Mouse (Mus musculus) adrenal gland, postnatal 25 days (tissue): Measurements from ENCODE around the gene Mfsd14a. TPM values are rescaled to one million over a fixed set of nuclear protein-coding genes. Genes with fewer than 3 reads are reported as not detected.

Experiments used
- DNase-seq: peaks from one replicate; pipeline ENCODE4 v3.0.0; 2021; ENCODE audit warnings: mixed read lengths
- total RNA-seq: library from RNA; stranded (reverse); gene quantifications from 2 replicates; pipeline ENCODE4 v1.2.3, GENCODE M21; 2021

The Mfsd14a gene
- total RNA-seq, 1 experiment from 2014 or later = 68.2 TPM

DNA sequence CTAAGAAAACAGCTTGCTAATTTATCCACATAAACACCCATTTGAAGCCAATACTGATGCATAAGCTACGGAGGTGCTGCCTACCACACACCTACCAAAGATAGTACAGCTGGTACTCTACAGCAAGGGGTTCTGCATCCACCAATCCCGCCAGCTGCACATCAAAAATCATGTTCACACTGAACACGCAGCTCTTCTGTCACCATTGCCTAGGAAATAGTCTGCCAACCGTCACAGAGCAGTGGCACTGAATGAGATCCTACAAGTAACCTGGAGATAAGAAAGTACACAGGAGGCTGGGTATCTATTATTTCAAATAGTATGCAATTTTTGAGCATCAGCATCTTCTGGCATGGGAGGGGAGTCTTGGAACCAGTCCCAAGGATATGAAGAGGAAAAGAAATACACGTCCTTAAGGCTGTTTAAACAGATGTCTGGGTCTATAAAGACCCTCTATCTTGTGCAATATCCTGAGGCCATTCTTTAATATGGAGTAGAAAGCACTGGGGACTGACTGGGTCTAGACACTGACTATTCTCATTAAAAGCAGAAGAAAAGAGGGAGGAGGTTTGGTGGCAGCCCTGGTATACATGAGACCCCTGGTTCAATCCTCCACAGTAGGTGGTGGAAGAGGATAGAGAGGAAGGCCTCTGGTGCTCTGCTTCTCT, 9.1 kb downstream of the Mfsd14a start:
- no peak for DNase-seq

DNA sequence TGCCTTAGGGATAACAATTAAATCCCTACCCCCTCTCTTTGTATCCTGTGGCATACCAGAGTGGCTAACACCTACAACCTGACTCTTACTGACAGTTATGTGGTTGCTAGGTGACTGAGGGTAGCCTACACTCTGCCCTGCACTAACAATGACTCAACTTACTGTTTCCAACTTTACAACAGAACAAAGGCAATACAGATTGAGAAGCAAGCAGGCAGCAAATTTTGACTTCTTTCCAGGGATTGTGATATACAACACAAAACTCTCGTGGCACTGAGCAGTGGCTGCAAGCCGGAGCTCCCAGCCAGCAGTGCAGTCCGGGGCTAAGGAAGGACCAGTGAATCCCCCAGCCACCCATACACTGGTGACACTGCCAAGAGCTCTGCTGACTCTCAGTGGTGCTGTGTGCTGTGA, 10.4 kb downstream of the Mfsd14a start:
- DNase-seq = no peak

DNA sequence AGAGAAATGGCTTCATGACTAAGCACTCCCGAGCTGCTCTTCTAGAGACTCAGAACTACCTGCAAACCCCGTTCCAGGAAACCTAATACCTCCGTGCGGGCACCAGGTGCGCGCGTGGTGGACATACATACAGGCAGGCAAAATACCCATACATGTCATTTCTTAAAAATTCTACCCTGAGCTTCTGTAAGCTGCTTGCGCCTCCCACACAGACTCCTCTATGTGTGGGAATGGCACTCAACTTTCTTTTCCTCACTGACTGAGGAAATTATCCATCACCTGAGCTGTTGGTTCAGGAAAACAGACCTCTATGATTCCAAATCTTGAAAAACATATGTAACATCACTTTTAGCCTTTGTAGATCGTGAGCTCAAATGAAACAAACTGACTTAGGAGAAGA, 11.8 kb downstream of the Mfsd14a start:
- no peak for DNase-seq

DNA sequence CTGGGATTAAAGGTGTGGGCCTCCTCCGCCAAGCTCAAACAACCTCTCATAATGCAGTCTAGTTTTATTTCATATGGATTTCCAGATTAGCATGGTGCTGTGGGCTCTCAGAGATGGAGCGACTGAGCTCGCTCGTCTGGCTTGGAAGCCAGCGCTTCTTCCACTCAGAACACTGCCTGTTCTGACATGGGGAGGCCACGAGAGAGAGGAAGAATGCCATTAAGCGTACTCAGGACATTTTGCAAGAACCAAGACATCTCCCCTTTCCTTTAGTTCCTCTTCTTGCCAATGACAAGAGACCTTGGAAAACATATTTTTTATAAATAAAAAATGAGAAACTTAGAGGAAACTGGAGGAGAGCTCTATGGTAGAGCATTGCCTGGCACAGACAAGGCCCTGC, 13.7 kb downstream of the Mfsd14a start:
- DNase-seq = no peak

DNA sequence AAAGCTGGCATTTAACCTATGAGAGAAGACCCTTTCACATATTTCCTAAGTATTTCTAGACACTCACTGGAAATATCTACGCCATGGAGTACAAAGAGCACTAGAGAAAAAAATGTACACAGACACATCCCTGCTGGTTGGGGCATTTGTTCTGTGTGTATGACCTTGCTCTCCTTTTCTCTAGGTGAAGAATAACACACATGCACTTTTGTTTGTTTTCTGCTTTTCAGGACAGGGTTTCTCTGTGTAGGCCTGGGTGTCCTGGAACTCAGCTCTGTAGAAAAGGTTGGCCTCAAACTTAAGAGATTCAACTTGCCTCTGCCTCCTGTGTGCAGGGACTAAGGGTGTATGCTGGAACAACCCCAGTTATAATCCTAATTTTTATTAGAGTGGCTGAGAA, 16.1 kb downstream of the Mfsd14a start:
- DNase-seq = no peak

DNA sequence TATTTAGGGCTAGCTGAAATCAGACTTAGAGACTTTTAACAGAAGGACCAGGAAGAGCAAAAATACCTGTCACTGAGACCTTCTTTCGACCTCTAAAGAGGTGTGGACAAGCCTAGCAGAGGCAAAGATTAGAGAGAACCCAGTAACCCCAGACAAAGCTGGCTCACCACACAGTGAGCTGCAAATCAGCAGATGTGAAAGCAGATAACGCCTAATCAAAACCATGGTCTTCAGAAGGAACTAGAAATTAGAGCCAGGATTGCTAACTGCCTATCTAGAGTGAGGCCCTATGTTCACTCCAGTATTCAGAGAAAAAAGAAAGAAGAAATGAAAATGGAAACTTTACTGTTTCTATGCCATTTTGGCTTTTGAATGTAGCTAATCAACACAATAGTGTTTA, 20.1 kb downstream of the Mfsd14a start:
- DNase-seq = no peak

DNA sequence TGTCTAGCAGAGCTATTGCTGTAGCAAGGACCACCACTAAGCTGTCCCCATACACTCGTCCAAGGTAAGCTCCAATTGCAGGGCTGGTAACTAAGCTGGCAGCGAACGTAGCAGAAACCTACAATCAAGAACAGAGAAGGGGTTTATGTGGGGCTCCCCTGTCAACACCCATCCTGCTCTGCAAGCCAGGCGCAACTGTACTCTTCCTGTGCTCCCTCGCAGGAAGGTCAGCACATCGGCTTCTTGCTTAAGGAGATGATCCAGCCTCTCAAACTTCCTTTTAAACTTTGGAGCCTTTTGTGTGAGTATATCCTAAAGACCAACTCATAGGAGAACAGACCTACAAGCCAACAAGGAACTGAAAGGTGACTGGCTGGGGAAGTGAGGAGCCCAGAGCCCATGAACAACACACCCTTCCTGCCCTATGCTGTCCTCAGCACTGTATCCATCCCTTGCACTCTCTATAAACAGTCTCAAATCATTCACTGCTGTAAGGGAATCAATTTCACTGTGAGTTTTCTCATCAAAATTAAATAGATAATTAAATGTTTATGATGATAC, 20.6 kb downstream of the Mfsd14a start:
- DNase-seq = no peak

DNA sequence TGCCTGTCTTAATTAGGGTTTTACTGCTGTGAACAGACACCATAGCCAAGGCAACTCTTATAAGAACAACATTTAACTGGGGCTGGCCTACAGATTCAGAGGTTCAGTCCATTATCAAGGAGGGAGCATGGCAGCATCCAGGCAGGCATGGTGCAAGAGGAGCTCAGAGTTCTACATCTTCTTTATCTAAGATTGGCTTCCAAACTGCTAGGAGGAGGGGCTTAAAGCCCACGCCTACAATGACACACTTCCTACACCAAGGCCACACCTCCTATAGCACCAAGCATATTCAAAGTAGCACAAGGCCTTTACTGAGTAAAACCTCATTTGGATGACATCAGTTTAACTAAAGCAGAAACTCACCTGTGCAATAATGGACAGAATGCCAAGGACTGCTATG, 22.5 kb downstream of the Mfsd14a start:
- no peak for DNase-seq

DNA sequence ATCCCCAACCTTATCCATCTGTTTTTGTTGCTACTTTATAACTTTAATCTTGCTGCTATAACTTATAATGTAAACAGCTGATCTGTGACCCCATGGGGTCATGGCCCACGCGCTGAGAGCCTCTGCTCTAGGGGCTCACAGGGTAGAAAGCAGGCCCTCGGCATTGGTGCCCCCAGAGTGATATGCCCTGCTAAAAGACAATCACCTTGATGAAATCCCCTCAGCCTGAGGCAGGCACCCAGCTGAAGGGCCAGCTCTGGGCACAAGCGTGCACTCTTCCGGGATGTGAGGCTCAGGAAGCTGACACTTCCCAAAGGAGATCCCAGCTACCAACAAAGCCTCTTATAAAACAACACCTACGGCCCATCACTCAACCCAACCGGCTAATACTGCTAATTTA, 23.9 kb downstream of the Mfsd14a start:
- DNase-seq = no peak

DNA sequence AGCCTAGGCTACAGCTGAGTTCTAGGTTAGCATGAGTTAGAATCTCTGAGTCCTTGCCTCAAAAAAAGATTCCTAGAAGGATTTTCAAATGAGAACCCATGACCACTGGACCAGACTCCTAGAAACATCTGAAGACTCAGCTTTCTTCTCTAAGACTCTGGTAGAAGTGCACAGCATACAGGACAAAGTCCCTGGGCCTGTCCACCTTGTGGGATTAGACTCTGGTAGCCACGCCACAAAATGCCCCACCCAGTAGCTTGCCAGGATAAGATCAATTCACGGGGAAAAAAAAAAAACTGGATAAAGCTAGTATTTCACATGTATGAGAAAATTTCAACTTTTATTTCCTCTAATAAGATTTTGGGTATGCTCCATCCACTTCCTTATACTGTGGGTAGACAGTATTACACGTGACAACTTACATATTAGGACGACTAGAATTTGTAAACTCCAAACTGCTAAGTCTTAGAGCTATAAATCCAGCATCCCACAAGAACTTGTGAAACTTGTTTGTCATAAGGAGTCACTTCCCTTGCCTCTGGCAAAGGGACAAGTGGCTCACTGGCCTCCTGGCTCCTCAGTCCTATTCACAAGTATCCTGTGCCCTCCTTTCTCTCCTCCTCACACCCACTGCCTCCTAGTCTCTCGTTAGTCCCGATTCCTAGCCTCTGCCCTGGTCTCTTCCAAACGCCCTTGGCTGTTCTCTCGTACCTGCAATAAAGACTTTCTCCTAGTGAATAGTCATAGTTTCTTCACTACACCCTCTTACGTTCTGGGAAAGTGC, 24.6 kb downstream of the Mfsd14a start:
- no peak for DNase-seq

DNA sequence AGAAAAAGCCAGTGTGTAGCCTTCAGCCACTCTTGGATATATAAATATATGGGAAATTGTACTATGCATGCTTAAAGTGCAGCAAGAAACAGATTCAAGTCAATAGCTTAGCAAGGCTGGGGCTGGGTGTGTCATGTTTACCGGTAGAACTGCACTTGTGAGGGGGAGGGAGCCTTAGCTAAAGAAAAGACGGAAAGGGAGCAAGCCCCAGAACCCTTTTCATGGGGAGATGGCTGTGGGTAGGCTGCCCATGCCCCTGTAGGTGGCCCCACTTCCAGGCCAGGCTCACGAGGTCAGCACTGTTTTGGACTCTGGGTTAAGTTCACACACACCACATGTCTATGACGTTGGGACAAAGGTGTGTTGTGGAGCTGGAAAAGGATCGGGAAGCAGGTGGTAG, 26.7 kb downstream of the Mfsd14a start:
- DNase-seq = no peak

DNA sequence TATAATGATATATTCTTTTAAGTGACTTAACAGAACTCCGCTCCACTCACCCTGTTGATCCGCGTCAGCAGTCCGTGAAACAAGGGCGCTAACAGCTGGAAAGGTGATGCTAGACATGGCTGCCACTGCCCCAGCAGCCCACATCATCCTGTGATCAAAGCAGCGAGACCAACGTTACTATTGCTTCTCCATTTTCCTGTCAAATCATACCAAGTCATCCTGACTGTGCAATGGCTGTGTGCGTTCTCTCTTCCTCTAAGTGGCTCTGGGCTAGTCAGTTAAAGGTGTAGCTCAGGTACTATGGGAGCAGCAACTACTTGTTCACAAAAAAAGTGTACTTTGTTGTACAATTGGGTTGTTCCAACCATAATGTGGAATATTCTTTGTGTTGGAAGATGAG, 27.6 kb downstream of the Mfsd14a start:
- no peak for DNase-seq

DNA sequence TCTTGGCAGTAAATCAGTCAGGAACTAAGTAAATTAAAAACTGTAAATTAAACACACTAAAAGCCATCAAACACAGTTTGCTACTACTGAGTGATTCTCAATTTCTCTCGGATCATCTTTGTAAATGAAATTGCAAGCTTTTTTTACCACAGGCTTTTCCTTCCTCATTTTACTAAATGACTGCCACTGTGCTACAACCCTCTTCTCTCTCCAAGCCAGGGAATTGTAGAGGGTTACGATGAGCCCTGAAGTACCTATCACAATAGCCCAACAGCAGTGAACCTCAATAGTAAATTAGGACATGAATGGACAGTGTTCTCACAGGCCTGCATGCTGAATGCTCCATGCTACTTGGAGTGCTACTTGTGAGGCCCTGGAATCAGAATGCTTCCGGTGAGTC, 28.4 kb downstream of the Mfsd14a start:
- no peak for DNase-seq

DNA sequence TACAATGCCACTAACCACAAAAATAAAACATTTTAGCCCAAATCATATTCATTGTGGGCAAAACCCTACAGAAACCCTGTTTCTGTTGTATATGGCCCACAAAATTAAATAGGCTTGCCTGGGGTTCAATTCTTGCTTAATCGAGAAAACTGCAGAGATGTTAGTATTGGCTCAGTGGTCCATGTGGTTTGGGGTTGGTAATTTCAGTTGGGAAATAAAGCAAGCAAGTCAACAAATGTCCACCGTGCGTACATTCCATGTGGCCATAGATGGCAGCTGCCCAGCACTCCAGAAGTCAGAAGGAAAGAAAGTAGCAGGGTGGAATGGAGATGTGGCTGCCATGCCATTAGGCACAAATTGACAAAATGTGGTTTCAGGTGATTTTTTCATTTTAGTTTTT, 29.5 kb downstream of the Mfsd14a start:
- DNase-seq = no peak

DNA sequence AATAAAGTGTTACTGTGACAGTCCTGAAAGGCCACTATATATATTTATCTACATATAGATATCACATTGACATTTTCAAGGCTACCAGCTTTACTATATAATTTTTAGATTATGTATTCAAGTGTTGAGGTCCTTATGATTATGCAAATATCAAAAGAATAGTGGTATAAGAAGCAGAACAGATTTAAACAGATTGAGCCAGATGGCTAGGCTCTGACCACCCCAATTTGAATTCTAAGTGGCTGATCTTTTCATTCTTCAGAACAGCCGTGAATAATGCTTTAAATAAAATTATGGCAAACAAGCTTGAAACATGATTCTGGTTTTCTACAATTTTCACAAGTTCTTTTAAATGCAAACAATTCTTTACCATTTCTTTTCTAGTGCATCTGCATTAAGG, 31.0 kb downstream of the Mfsd14a start:
- no peak for DNase-seq

DNA sequence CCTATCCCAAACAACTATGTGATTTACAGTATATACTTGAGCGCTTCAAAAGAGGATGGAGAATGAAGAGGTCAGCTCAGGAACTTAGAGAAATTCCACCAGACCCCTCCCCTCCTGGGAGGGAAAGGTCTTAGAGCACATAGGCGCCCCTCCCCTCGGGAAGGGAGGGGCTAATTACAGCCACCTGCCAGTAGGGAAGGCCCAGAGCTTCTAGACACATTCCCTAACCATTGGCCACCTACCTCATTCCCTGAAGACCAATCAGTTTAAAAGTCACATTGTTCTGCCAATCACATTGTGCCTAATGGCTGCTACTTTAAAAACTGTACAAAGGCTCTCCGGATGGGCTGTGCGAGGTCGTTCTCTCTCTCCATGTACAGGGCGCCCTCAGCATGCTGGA, 39.8 kb downstream of the Mfsd14a start:
- no peak for DNase-seq

DNA sequence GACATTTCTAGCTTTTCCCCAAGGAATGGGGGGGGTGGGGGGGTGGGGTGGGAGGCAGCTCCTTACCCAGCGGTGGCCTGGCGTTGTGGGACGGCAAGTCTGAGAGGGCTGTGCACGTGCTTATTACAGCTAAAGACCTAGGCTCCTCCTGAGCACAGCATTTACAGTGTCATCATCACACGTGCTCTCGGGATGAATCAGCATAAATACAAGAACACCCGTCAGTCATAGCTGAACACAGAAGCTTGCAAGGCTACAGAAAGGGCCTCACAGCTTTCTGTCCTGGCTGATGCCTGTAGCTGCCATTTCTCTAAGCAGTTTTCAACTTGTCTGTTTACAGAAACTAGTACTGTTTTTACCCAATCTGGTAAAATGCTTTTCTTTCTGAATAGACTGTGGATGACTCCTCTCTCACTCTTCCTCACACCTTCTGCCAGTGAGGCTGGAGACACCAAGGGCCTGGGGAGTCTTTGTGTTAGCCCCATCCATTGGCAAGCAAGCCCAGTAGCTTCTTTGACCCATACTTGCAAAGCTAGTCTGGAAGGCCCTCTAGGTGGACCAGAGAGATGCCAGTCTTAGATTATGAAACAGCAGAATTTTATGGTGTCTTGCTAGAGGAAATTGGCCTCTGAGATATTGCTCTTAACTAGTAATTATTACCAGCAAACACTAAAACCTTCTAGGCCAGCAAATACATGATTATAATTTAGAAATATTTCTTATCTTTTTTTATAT, 41.7 kb downstream of the Mfsd14a start:
- no peak for DNase-seq

DNA sequence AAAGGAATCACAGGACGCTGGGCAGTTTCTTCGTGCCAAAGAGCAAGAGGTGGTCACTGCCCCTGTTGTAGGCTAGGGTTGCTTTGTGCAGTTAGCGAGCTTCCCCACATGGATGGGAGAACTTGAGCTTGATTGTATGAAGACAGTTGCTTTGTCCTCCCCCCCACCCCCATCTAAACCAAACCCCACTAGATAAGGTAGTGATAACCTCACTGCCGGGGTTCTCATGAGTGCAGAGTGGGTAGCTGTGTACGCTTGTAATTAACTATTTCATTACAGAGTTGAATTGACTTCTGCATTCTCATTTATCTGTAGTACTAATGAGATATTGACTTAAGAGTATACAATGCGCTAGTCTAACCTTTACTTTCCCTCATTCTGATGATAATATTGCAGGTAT, 43.6 kb downstream of the Mfsd14a start:
- no peak for DNase-seq

DNA sequence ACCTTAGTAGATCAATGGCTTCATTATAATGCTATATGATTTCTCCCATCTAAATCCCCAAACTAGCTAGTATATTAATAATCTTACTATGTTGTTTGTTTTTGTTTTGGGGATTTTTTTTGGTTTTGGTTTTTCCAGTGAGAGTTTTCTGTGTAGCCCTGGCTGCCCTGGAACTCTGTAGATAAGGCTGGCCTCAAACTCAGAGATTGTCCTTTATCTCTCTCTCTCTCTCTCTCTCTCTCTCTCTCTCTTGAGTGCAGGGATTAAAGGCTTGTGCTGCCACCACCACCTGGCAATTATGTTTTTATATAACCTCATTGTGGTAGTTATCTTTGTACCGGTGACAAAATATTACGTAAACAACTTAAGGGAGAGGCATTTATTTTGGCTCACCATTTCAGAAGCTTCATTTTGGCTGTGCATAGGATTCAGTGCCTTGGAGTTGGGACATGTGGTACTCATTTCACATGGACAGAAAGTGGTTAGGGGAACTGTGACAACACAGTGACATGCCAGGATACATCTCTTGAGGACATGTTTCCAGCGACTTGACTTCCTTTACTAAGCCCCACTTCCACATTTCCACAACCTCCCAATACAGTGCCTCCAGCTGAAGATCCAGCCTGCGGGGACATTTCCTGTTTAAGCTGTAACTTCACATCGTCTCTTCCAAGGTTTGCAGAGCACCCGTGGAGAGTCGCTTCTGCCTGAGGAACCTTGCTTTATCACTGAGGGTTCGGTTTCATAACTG, 47.0 kb downstream of the Mfsd14a start:
- DNase-seq = no peak

DNA sequence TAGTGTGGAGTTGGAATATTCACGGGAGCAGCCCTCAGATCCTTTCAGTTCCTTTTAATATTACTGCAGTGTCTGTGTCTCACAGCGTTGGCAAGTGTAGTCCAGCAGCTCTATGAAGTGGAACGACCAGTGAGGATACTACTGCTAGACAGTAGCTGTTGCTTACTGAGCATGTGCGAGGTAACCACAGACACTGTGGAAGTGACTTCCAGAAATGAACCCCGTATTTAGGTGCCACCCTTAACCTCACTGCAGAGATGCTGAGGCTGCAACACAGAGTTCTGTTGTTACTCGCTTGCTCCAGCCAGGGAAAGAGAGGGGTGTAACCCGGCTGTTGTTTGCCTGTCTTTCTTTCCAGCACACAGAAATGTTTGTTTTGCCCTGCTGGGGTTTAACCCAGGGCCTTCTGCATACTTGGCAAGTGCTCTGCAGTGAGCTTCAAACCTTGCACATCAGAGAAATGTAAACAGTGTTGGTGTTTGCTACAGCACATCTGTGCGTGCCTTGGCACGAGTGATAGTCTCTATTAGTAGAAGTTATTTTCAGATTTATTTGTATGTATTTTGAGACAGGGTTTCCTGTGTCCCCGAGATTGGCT, 48.1 kb downstream of the Mfsd14a start, which contains the start of gene Trmt13:
TSS of gene Trmt13 (minus strand) at position 293 of the 598 bp plus-strand sequence.
- no peak for DNase-seq

DNA sequence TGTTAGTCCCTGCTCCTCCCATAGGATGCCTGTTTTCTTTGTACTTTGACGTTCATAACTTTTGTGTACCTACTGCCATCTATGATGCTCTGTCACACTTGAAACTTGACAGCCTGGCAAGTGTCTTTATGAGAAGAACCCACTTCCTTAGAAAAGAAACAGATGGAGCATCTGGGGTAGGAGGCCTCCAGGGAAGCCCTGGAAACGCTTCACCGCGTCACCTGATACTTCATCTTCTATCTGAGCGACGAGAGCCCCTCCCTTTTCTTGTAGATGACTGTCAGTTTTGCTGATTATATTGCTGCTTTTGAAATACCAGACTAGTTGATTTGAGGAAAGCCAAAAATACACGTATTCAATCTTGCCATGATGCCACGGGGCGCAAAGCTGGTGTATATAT, 57.9 kb downstream of the Mfsd14a start:
- DNase-seq = no peak

DNA sequence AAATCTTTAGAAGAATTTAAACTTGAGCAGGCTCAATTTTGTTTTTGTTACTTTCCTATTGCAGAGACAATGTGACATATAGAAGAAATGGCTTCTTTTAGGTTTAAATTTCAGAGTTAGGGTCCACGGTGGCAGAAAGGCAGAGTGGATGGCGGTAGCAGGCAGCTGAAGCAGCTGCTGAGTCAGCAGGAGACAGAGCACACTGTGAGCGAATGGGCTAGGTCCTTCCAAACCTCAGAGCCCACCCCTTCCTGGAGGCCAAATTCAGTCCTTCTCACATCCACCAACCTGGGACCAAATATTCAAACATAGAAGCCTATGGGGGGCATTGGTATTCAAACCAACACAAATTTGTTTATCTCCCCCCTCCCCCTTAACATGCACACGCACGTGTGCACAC, 60.7 kb downstream of the Mfsd14a start:
- DNase-seq = no peak
